Mouse (Mus musculus): ENCODE data around the gene Tubd1. TPM values are rescaled to one million over a fixed set of nuclear protein-coding genes. Genes with fewer than 3 reads are reported as not detected.
A peak's percentile ranks its signal among the peaks of the same experiment; 100 is the strongest.

Tubd1 gene
- polyA plus RNA-seq (2012; ENCODE audit: insufficient read depth, insufficient read length, missing spikeins) = 6.2 and 6.9 TPM in 2 replicates

- peak within 1 kb of the TSS; percentile 79 for H3K4me3 ChIP-seq (ENCODE audit: insufficient read depth, low read length)
- peak within 1 kb of the TSS; percentile 74 for H3K27ac ChIP-seq (ENCODE audit: insufficient read depth, low read depth, low read length)
- no peak for TF ChIP-seq POLR2A (IDR thresholded peaks at IDR 0.05; ENCODE audit: borderline replicate concordance, low read depth, low read length)
- no peak for TF ChIP-seq CTCF (IDR thresholded peaks at IDR 0.05; ENCODE audit: low read depth, low read length)
- H3K4me1 ChIP-seq (ENCODE audit: control insufficient read depth, insufficient read depth, low read length) = peaks cover 27% of the 10 kb centered on the region
These were observed at the start of gene Tubd1, which contains the start of gene Rps6kb1 for GRCm38 (mm10) chr11:86544639-86545299. Gene Tubd1, plus strand, starts transcription at chr11:86544991. Gene Rps6kb1, minus strand, starts transcription at chr11:86544805.

GRCm38 (mm10) chr11:86497356-86497755 is 47.4 kb upstream of the Tubd1 start:
- Histone ChIP-seq H3K4me3 (ENCODE audit: insufficient read depth, low read length) (no peak overlapping the region), H3K4me1 (ENCODE audit: control insufficient read depth, insufficient read depth, low read length) (peaks cover 5% of the 10 kb centered on the region; the same call in 1 of the 2 replicates), H3K27ac (ENCODE audit: insufficient read depth, low read depth, low read length) (no peak overlapping the region)
- no peak for TF ChIP-seq POLR2A (IDR thresholded peaks at IDR 0.05; ENCODE audit: borderline replicate concordance, low read depth, low read length)
- no peak for TF ChIP-seq CTCF (IDR thresholded peaks at IDR 0.05; ENCODE audit: low read depth, low read length)

- no peak overlapping the region for H3K27ac ChIP-seq (ENCODE audit: insufficient read depth, low read depth, low read length)
- TF ChIP-seq CTCF (IDR thresholded peaks at IDR 0.05; ENCODE audit: low read depth, low read length) = no peak
- TF ChIP-seq POLR2A (IDR thresholded peaks at IDR 0.05; ENCODE audit: borderline replicate concordance, low read depth, low read length) = no peak
- H3K4me1 ChIP-seq (ENCODE audit: control insufficient read depth, insufficient read depth, low read length) = peaks cover 5% of the 10 kb centered on the region; the same call in 1 of the 2 replicates
- no peak overlapping the region for H3K4me3 ChIP-seq (ENCODE audit: insufficient read depth, low read length)
These were observed 46.9 kb upstream of the Tubd1 start for GRCm38 (mm10) chr11:86497908-86498307.

- TF ChIP-seq POLR2A (IDR thresholded peaks at IDR 0.05; ENCODE audit: borderline replicate concordance, low read depth, low read length) (no peak), CTCF (IDR thresholded peaks at IDR 0.05; ENCODE audit: low read depth, low read length) (no peak)
- Histone ChIP-seq H3K4me3 (ENCODE audit: insufficient read depth, low read length) (no peak overlapping the region), H3K4me1 (ENCODE audit: control insufficient read depth, insufficient read depth, low read length) (peaks cover 5% of the 10 kb centered on the region; the same call in 1 of the 2 replicates), H3K27ac (ENCODE audit: insufficient read depth, low read depth, low read length) (no peak overlapping the region)
These were observed 44.0 kb upstream of the Tubd1 start for GRCm38 (mm10) chr11:86500795-86501194.

GRCm38 (mm10) chr11:86503121-86503520 is 41.7 kb upstream of the Tubd1 start:
- H3K4me1 ChIP-seq (ENCODE audit: control insufficient read depth, insufficient read depth, low read length) = peaks cover 2% of the 10 kb centered on the region; the same call in 1 of the 2 replicates
- no peak overlapping the region for H3K4me3 ChIP-seq (ENCODE audit: insufficient read depth, low read length)
- no peak overlapping the region for H3K27ac ChIP-seq (ENCODE audit: insufficient read depth, low read depth, low read length)
- TF ChIP-seq CTCF (IDR thresholded peaks at IDR 0.05; ENCODE audit: low read depth, low read length) (no peak), POLR2A (IDR thresholded peaks at IDR 0.05; ENCODE audit: borderline replicate concordance, low read depth, low read length) (no peak)

- Histone ChIP-seq H3K27ac (ENCODE audit: insufficient read depth, low read depth, low read length) (no peak overlapping the region), H3K4me1 (ENCODE audit: control insufficient read depth, insufficient read depth, low read length) (no peaks in the 10 kb centered on the region), H3K4me3 (ENCODE audit: insufficient read depth, low read length) (no peak overlapping the region)
- no peak for TF ChIP-seq POLR2A (IDR thresholded peaks at IDR 0.05; ENCODE audit: borderline replicate concordance, low read depth, low read length)
- no peak for TF ChIP-seq CTCF (IDR thresholded peaks at IDR 0.05; ENCODE audit: low read depth, low read length)
These were observed 37.5 kb upstream of the Tubd1 start for GRCm38 (mm10) chr11:86507334-86507733.

- Histone ChIP-seq H3K27ac (ENCODE audit: insufficient read depth, low read depth, low read length) (no peak overlapping the region), H3K4me3 (ENCODE audit: insufficient read depth, low read length) (no peak overlapping the region), H3K4me1 (ENCODE audit: control insufficient read depth, insufficient read depth, low read length) (no peaks in the 10 kb centered on the region)
- TF ChIP-seq CTCF (IDR thresholded peaks at IDR 0.05; ENCODE audit: low read depth, low read length) (no peak), POLR2A (IDR thresholded peaks at IDR 0.05; ENCODE audit: borderline replicate concordance, low read depth, low read length) (no peak)
These were observed 36.8 kb upstream of the Tubd1 start for GRCm38 (mm10) chr11:86507991-86508390.

GRCm38 (mm10) chr11:86516620-86517019 is 28.2 kb upstream of the Tubd1 start:
- H3K4me1 ChIP-seq (ENCODE audit: control insufficient read depth, insufficient read depth, low read length) = no peaks in the 10 kb centered on the region
- no peak for TF ChIP-seq CTCF (IDR thresholded peaks at IDR 0.05; ENCODE audit: low read depth, low read length)
- TF ChIP-seq POLR2A (IDR thresholded peaks at IDR 0.05; ENCODE audit: borderline replicate concordance, low read depth, low read length) = no peak
- no peak overlapping the region for H3K4me3 ChIP-seq (ENCODE audit: insufficient read depth, low read length)
- H3K27ac ChIP-seq (ENCODE audit: insufficient read depth, low read depth, low read length) = no peak overlapping the region

- no peak overlapping the region for H3K4me3 ChIP-seq (ENCODE audit: insufficient read depth, low read length)
- no peak for TF ChIP-seq POLR2A (IDR thresholded peaks at IDR 0.05; ENCODE audit: borderline replicate concordance, low read depth, low read length)
- H3K27ac ChIP-seq (ENCODE audit: insufficient read depth, low read depth, low read length) = no peak overlapping the region
- H3K4me1 ChIP-seq (ENCODE audit: control insufficient read depth, insufficient read depth, low read length) = no peaks in the 10 kb centered on the region
These were observed 27.6 kb upstream of the Tubd1 start for GRCm38 (mm10) chr11:86517229-86517628.

- TF ChIP-seq POLR2A (IDR thresholded peaks at IDR 0.05; ENCODE audit: borderline replicate concordance, low read depth, low read length) (no peak), CTCF (IDR thresholded peaks at IDR 0.05; ENCODE audit: low read depth, low read length) (no peak)
- no peak overlapping the region for H3K4me3 ChIP-seq (ENCODE audit: insufficient read depth, low read length)
- no peaks in the 10 kb centered on the region for H3K4me1 ChIP-seq (ENCODE audit: control insufficient read depth, insufficient read depth, low read length)
- H3K27ac ChIP-seq (ENCODE audit: insufficient read depth, low read depth, low read length) = no peak overlapping the region
These were observed 25.0 kb upstream of the Tubd1 start for GRCm38 (mm10) chr11:86519751-86520150.

Measured in bone marrow macrophage, adult 2 months (primary cell).